Mouse (Mus musculus): ENCODE measurements around the gene Ptges3. TPM values are rescaled to one million over a fixed set of nuclear protein-coding genes. Genes with fewer than 3 reads are reported as not detected.

Ptges3 gene
- total RNA-seq, 2 experiments from 2014 or later, result 54.4 to 60.8 TPM

DNA sequence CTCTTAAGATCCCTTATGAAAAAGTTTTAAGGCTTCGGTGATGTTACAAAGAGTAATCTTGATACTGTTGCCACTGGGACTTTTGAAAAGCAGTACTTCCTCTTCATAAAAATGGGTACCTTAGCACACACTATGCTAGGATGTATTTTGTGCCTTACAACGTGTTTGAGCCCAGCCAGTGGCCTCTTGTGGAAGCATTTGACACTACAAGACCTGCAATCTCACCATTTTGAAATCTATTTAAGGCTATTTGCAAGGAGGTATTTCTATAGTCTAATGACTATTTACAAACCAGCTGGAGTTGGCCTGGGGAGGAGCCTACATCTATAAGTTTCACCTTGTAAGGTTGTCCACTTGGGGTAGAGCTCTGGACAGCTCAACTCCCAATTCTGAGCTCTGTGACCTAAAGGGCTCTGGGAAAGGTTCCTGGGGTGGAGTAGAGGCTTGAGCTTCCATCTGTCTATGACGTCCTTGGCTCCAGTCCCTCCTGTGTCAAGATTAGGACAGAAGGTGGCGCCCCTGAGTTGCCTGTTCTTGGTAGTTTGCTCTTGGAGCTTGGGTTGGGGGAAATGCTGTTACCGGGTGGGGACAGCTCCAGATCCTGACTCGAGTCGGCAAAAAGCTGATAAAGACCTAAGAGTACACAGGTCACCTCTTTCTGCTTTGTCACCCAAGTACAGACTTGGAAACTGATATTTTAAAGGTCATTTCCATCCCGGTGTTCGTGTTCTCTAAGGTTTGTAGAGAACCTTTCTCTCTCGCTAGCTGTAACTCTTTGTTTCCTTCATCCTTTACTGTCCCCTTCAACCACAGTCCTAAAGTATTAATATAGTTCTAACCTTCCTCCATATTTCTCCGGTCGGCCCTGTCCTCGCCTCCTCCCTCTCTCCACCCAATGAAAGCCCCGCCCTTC is 32.2 kb downstream of the Ptges3 start:
- intact Hi-C loops (cut with DNase I; ENCODE audit: low total_unique reads), result loop anchor here (5.0 to 10.0 kb wide), 2 partner anchors 54 to 96 kb away; no protein-coding TSS in a partner anchor
- DNase-seq, result peak; percentile 88

GRCm38 (mm10) chr10:128091564-128092505 is 33.1 kb downstream of the Ptges3 start, which contains the start of gene Baz2a:
Baz2a (plus strand) TSS chr10:128091577.
- intact Hi-C loops (cut with DNase I; ENCODE audit: low total_unique reads), result loop anchor here (5.0 to 10.0 kb wide), 2 partner anchors 53 to 95 kb away; no protein-coding TSS in a partner anchor
- peak; percentile 58 for DNase-seq

GRCm38 (mm10) chr10:128092506-128093495 is 34.0 kb downstream of the Ptges3 start:
- peak; percentile 87 for DNase-seq
- intact Hi-C loops (cut with DNase I; ENCODE audit: low total_unique reads), result loop anchor here (5.0 to 10.0 kb wide), 2 partner anchors 52 to 94 kb away; no protein-coding TSS in a partner anchor

GRCm38 (mm10) chr10:128093496-128094294 is 34.9 kb downstream of the Ptges3 start:
- no peak for DNase-seq
- intact Hi-C loops (cut with DNase I; ENCODE audit: low total_unique reads), result loop anchor here (5.0 to 10.0 kb wide), 2 partner anchors 51 to 94 kb away; no protein-coding TSS in a partner anchor

DNA sequence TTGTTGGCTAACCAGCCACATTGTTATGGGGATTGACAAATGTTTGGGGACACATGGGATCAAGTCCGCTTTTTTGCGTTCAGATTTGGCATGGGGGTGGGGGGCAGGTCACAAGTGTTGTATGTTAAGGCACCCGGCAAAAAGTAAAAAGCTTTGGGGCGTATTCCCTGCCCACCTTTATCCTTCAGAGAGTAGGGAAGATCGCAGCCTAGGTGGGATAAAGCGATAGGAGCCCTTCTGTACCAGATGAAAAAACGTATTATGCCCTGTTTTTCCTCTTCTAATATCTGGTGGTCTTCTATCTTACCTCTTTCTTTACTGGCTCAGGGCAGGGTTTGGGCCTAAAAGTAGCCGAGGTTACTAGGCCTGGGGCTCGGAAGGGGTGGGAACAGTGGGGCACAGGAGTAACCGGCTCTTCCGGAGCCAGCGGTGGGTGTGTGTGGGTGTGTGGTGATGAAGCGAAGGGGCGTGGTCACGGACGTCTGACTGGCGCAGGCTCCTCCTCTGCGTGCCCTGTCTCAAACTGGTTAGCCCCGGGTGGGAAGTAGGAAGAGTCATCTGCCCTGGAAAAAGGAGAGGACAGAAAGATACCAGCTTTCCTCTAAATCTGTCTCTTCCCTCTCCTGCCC is 35.7 kb downstream of the Ptges3 start:
- DNase-seq, result peak; percentile 82
- intact Hi-C loops (cut with DNase I; ENCODE audit: low total_unique reads), result loop anchor here (5.0 to 10.0 kb wide), 2 partner anchors 50 to 93 kb away; no protein-coding TSS in a partner anchor

GRCm38 (mm10) chr10:128095003-128095636 is 36.4 kb downstream of the Ptges3 start:
- intact Hi-C loops (cut with DNase I; ENCODE audit: low total_unique reads), result loop anchor here (10.0 kb wide), 1 partner anchor 50 kb away; no protein-coding TSS in a partner anchor
- no peak for DNase-seq

DNA sequence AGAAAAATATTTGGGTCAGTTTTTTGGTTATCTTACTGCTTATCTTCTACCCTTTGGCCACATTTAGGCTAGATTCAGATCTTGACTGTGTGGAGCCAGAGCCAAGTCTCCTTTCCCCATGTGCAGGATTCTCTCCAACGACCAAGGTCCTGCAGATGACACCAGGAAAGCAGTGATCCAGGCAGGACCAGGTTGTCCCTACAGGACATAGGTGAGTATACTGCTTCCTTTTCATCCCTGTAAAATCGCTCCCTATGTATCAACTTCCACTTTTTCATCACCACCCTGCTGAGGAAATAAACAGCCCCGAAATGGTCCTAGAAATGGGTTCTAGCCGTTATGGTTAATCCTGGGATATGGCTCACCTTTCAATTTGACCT is 37.5 kb downstream of the Ptges3 start:
- DNase-seq, result no peak
- intact Hi-C loops (cut with DNase I; ENCODE audit: low total_unique reads), result loop anchor here (10.0 kb wide), 1 partner anchor 48 kb away; no protein-coding TSS in a partner anchor

GRCm38 (mm10) chr10:128096693-128097586 is 38.2 kb downstream of the Ptges3 start:
- DNase-seq, result peak; percentile 89
- intact Hi-C loops (cut with DNase I; ENCODE audit: low total_unique reads), result loop anchor here (10.0 kb wide), 1 partner anchor 48 kb away; no protein-coding TSS in a partner anchor

DNA sequence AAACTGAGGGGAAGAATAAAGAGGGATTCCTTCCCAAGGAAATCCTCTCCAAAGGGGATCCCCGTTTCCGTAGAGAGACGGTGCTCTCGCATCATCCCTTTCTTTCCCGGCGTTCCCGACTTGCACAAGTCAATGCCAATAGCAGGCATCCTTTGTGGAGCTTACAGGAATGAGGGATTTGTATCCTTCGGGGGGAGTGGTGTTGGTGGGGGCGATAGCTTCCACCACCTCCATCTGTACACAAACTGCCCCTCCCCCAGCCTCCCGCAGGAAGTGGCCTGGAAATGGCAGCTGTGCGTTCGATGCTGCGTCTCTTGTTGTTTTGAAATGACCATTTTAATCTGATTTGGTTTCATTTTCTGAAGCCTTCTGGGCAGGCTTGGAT is 38.8 kb downstream of the Ptges3 start:
- intact Hi-C loops (cut with DNase I; ENCODE audit: low total_unique reads), result loop anchor here (10.0 kb wide), 1 partner anchor 47 kb away; no protein-coding TSS in a partner anchor

DNA sequence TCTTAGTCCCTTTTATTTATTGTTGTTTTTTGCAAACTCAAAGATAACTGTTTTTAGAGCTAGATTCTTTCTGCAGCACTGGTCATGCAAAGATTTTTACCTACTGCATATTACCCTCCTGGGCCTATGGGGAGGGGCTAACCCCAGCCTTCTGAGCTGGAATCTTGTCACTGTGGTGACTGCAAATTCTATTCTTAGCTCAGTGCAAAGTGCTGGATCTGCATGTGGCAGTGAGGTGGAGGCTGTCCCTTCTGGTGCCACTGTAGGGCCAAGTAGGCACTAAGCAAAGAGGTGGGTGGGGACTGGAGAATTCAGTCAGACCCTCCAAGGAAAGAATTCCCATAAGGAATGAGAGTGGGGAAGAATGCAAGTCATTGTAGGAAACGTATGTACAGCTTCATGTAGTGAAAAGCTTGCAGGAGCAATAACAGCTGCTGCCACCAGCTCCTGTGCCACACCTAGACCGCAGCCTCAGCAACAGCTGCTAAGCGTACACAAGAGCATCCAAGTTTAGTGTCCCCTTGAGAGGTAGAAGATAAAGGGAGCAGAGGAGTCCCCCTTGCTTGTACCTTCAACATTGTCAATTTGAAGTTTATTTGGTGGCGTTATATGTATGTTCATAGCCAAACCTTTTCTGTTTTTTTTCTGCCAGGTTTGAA is 51.5 kb downstream of the Ptges3 start:
- intact Hi-C loops (cut with DNase I; ENCODE audit: low total_unique reads), result no loop called here
- DNase-seq, result no peak

More for the DNA sequence above, 38.8 kb downstream of the Ptges3 start:
- DNase-seq, result peak; percentile 67

DNA sequence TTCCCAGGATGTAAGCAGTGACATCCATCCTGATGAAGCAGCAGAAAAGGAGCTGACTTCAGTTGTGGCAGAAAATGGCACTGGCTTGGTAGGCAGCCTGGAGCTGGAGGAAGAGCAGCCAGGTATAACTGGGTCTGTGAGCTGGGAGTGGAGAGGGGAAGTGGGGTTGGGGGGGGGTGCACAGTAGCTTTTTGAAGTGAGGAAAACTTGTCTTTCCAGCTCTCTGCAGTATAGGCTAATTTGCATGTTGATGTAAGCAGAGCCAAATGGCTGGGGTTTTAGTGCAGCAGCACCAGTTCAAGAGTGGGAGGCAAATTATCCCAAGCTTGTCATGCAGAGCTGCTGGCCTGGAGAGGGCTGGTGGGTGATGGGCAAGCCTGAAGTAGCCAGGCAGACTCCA is 52.5 kb downstream of the Ptges3 start:
- intact Hi-C loops (cut with DNase I; ENCODE audit: low total_unique reads), result no loop called here
- DNase-seq, result no peak

DNA sequence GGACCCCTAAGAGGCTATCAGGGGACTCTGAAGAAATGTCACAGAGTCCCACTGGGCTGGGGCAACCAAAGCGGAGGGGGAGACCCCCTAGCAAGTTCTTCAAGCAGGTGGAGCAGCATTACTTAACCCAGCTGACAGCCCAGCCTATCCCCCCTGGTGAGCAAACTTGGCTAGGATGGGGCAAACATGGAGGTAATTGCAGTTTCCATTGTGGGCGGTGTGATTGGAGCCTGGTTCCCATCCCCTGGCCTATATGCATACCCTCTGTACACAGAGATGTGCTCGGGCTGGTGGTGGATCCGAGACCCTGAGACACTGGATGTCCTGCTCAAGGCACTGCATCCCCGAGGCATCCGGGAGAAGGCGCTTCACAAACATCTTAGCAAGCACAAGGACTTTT is 65.1 kb downstream of the Ptges3 start:
- no peak for DNase-seq
- intact Hi-C loops (cut with DNase I; ENCODE audit: low total_unique reads), result no loop called here

DNA sequence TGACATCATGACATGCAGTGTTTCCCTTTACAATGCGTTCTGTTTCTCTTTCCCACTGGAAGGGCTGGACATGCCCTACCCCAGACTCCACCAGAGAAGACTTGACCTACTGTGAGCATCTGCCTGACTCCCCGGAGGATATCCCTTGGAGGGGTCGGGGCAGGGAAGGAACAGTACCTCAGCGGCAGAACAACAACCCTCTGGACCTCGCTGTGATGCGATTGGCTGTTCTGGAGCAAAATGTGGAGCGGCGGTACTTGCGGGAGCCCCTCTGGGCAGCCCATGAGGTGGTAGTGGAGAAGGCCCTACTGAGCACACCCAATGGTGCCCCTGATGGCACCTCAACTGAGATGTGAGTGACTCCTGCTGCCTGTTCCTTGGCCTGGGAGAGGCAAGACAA is 66.1 kb downstream of the Ptges3 start:
- no peak for DNase-seq
- intact Hi-C loops (cut with DNase I; ENCODE audit: low total_unique reads), result no loop called here

DNA sequence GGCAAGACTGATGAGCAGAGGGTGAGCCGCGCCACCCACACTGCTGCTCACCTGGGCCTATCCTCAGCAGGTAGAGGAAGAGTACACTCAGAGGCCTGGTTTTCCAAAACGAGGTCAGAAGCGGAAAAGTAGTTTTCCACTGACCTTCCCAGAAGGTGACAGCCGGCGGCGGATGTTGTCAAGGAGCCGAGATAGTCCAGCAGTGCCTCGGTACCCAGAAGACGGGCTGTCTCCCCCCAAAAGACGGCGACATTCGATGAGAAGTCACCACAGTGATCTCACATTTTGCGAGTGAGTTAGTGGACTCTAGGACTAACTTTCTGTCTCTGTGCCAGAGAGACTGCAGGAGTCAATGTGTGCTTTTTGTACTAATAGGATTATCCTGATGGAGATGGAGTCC is 67.2 kb downstream of the Ptges3 start:
- intact Hi-C loops (cut with DNase I; ENCODE audit: low total_unique reads), result no loop called here

More for the DNA sequence above, 67.2 kb downstream of the Ptges3 start:
- no peak for DNase-seq
